Mouse (Mus musculus) liver, adult (tissue): ENCODE data around the gene Hmga1.

Source experiments
- GATA4 ChIP-seq: IDR thresholded peaks from 2 replicates; pipeline ENCODE4 v1.6.1; 2014; ENCODE audit warnings: mild to moderate bottlenecking, low read length; ENCODE audit not compliant: insufficient replicate concordance

Hmga1 gene

GRCm38 (mm10) chr17:27518700-27519595, 37.3 kb upstream of the Hmga1 start:
- no peak for TF ChIP-seq GATA4

DNA sequence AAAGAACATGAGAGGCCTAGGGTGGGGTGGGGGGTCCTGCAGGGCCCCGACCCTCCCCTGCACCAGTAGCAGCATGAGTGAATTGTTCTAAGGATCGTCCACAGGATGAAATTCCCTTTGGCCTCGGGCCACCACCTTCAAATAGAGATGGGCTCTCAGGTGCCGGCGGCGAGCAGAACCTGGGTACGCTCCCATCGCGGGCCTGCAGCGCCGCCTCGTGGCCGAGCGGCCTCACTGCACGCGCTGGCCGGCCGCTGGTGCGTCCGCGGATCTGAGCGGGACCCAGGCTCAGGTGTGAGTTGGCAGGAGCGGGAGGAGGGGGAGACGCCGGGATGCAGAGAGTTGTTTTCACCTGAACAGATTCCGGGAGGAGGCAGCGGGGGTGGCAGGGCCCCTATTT, 35.7 kb upstream of the Hmga1 start:
- TF ChIP-seq GATA4 = no peak

- TF ChIP-seq GATA4 = no peak
Measured at GRCm38 (mm10) chr17:27521303-27521702, 35.0 kb upstream of the Hmga1 start, which contains the start of gene Grm4. Grm4 (minus strand) TSS chr17:27521403.

- no peak for TF ChIP-seq GATA4
Measured at GRCm38 (mm10) chr17:27523121-27523520, 33.2 kb upstream of the Hmga1 start.

GRCm38 (mm10) chr17:27527188-27527587, 29.1 kb upstream of the Hmga1 start:
- TF ChIP-seq GATA4 = no peak

GRCm38 (mm10) chr17:27528030-27528429, 28.3 kb upstream of the Hmga1 start:
- TF ChIP-seq GATA4 = no peak

DNA sequence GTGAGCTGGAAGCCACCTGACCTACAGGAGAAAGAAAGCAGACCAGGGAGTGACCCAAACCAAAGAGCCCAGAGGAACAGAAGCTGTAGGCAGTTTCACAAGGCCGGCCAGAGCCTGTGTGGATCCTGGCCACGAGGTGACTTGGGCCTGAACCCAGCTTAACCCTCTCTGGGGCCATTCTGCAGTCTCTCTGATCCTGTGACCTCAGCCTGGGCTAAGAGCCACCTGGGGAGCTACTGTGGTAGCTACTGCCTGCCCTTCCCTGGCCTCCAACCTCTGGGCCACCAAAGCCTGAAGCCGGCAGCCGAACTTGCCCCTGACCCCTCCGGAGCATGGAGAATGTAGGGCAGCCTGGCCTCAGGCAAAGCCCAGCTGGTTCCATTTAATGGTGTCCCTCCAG, 27.5 kb upstream of the Hmga1 start:
- TF ChIP-seq GATA4 = no peak

DNA sequence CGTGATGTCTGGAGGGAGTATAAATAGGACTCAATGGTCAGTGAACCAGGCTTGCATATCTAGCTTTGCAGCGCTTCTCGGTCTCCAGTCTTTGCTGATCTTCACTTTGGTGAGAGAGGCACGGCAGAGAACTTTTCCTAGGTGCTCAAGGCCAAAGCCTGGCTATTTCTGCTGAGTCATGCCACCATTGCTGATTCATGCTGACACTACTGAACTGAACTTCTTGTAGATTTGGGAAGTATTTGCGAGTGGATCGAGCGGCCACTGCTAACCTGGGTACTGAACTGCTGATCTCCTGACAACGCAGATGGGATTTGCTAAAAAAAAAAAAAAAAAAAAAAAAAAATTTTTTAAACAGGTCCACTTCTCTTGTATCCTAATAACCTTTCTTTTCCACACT, 24.2 kb upstream of the Hmga1 start:
- no peak for TF ChIP-seq GATA4

- TF ChIP-seq GATA4 = no peak
Measured at GRCm38 (mm10) chr17:27533354-27533753, 22.9 kb upstream of the Hmga1 start.

DNA sequence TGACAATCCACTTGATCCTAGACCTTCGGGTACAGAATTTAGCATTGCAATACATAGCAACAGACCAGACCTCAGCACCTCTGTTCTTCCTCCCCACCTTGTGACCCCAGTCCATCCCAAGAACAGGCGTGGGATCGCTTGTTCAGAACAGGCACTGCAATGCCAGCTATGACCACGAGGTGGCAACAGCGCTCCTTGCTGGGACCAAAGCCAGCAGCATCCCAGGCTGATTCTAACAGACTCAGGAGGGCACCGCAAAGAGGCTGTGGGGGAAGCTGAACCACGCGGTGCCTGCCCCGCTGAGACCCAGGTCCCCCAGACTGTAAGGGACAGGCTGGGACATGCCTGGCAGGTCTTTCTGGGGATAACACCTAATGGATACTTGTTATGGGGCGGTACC, 21.6 kb upstream of the Hmga1 start:
- TF ChIP-seq GATA4 = no peak

- no peak for TF ChIP-seq GATA4
Measured at GRCm38 (mm10) chr17:27541261-27541660, 15.0 kb upstream of the Hmga1 start.

DNA sequence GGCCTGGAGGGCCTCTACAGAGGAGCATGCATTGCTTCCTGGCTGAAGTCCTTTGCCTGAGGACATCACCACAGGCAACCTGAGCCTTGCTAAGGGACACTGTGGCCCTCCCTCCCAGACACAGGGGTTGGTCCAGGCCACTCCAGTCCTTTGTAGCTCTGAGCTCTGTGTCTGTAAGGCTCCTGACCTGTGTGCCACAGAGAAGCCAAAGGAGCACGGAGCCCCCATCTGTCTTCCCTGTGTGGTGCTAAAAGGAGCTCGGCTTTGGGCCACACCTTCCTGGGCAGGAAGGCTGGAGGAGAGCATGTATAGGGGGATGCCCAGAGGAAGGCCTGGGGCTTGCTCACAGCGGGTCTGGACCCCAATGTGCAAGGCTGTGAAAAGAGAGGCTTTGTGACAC, 14.3 kb upstream of the Hmga1 start:
- TF ChIP-seq GATA4 = no peak

DNA sequence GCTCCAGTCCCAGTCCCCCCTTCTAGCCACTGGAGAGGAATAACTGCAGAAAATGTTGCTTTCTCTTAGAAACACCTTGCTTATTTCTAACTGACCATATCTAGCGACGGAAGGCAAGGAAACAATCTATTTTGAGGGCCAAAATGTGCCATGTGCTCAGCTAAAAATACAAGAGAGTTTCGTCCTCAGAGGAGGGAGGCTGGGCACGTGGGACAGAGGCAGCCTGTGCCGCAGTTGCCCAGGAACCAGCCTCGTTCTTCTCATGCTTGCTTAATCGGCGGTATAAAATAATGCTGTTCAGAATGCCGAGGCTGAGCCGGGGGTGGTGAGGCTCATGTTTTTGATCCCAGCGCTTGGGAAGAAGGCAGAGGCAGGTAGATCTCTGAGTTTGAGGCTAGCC, 11.7 kb upstream of the Hmga1 start:
- TF ChIP-seq GATA4 = no peak

GRCm38 (mm10) chr17:27545991-27546390, 10.3 kb upstream of the Hmga1 start:
- no peak for TF ChIP-seq GATA4

- TF ChIP-seq GATA4 = no peak
Measured at GRCm38 (mm10) chr17:27546574-27547085, 9.7 kb upstream of the Hmga1 start.

DNA sequence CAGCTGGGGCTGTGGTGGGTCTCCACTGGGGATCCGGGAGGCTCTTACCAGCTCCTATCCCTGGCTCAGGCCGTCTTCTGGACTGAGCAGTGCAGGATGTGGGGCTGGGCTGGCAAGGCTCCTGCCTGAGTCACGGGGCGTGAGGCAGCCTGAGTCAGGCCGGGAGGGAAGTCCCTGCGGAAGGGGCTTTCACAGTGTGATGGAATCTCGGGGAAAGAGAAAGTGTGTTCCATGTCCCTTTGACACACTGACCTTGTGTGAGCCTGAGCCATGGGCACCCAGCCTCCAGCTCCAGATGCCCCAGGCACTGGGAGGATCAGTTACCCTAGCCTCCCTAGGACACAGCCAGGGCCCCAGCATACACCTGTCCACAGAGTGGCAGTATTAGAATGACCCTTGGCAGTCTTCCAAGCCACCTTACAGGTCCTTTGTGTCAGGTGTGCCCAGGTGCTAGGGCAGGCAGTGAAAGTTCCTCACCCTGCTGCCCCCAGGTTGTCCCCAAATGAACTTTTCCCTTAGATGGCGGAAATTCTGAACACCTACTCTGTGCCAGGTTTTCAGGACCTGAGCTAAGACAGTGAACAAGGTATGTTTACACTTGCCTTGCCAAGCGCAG, 8.9 kb upstream of the Hmga1 start:
- no peak; the same call in 1 of the 2 replicates for TF ChIP-seq GATA4

- TF ChIP-seq GATA4 = no peak
Measured at GRCm38 (mm10) chr17:27549234-27549633, 7.1 kb upstream of the Hmga1 start.

DNA sequence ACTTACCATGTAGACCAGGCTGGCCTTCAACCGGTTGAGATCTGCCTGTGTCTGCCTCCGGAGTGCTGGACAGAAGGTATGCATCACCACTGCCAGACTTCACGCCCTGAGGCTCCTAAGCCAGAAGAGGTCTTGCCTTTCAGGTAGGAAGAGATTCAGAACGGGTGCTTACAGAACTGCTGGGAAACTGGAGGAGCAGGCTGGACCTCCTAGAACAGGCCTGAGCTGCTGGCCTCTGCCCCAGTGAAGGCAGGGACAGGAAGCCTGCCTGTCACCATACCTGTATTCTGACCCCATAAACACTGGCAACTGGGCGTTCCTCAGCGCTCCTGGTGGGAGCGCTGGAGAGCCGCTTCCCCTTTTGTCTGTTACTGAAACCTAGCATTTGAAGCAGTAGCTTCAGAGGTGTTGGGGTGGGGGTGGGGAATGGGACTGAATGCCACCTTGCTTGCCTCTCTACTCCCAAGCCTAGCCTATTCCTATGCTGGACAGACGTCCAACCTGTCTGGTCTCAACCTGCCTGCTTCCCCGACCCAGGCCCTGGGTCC, 4.8 kb upstream of the Hmga1 start:
- no peak for TF ChIP-seq GATA4
